Mouse (Mus musculus) heart, adult 2 months (tissue): ENCODE results near the gene Chid1. TPM values are rescaled to one million over a fixed set of nuclear protein-coding genes. Genes with fewer than 3 reads are reported as not detected.
A peak's percentile ranks its signal among the peaks of the same experiment; 100 is the strongest.

Experiments used
- DNase-seq, 2 experiments: peaks; one replicate each; pipeline ENCODE4 v3.0.0; 2021
- H3K27ac ChIP-seq: fragments of 200-600 bp; 2 replicates; pipeline ENCODE4 v1.8.1; 2022
- H3K27me3 ChIP-seq: fragments of 200-500 bp; 2 replicates; pipeline ENCODE4 v1.6.1; 2012; ENCODE audit warnings: mild to moderate bottlenecking, low read length, inconsistent platforms, mixed read lengths; ENCODE audit not compliant: control insufficient read depth, insufficient read depth
- H3K36me3 ChIP-seq: fragments of 200-500 bp; 2 replicates; pipeline ENCODE4 v1.6.1; 2012; ENCODE audit warnings: low read length, inconsistent platforms; ENCODE audit not compliant: control insufficient read depth, insufficient read depth
- H3K4me1 ChIP-seq: fragments of 200-500 bp; 2 replicates; pipeline ENCODE4 v1.6.1; 2011; ENCODE audit warnings: low read length; ENCODE audit not compliant: control insufficient read depth, insufficient read depth
- H3K4me3 ChIP-seq: fragments of 200-600 bp; 2 replicates; pipeline ENCODE4 v1.8.1; 2022
- H3K79me2 ChIP-seq: fragments of 200-500 bp; replicated peaks from 2 replicates; pipeline ENCODE4 v1.6.1; 2012; ENCODE audit warnings: mild to moderate bottlenecking, inconsistent platforms, low read length, moderate library complexity, mixed read lengths; ENCODE audit not compliant: control insufficient read depth, insufficient read depth
- H3K9ac ChIP-seq: fragments of 200-500 bp; 2 replicates; pipeline ENCODE4 v1.6.1; 2012; ENCODE audit warnings: low read depth, mild to moderate bottlenecking, control low read depth, inconsistent platforms, low read length, mixed read lengths
- CTCF ChIP-seq: fragments of 200-600 bp; IDR thresholded peaks from 2 replicates; pipeline ENCODE4 v1.8.1; 2022; ENCODE audit warnings: antibody characterized with exemption, mild to moderate bottlenecking, moderate library complexity
- EP300 ChIP-seq: fragments of 200-500 bp; IDR thresholded peaks from 2 replicates; pipeline ENCODE4 v1.6.1; 2011; ENCODE audit warnings: low read depth, low read length, control low read depth; ENCODE audit not compliant: insufficient read depth
- POLR2A ChIP-seq: fragments of 200-500 bp; IDR thresholded peaks from 2 replicates; pipeline ENCODE4 v1.6.1; 2011; ENCODE audit warnings: mild to moderate bottlenecking, low read depth, low read length, control low read depth; ENCODE audit not compliant: insufficient read depth
- WGBS: fragments of 180-500 bp; shearing (Covaris S2); methylation state at CpG from one replicate; pipeline ENCODE4 v1.1.7; 2018; 5-methylcytosine and 5-hydroxymethylcytosine counted together
- intact Hi-C: fragments of 180-260 bp; cut with DNase I; formaldehyde crosslinking; loops from one replicate; pipeline ENCODE4 v1.15.1; 2025
- polyA plus RNA-seq: library from polyadenylated mRNA; depleted of rRNA; stranded (reverse); fragments of >200 nt; gene quantifications from 2 replicates; pipeline ENCODE4 v1.2.3, GENCODE M21; 2012
- total RNA-seq, 2 experiments: library from RNA; stranded (reverse); gene quantifications; 2 replicates each; pipeline ENCODE4 v1.2.3; 2021

Chid1 gene
- total and polyA plus RNA-seq, 3 experiments = 20.2 to 52.7 (median 45.9) TPM

DNA sequence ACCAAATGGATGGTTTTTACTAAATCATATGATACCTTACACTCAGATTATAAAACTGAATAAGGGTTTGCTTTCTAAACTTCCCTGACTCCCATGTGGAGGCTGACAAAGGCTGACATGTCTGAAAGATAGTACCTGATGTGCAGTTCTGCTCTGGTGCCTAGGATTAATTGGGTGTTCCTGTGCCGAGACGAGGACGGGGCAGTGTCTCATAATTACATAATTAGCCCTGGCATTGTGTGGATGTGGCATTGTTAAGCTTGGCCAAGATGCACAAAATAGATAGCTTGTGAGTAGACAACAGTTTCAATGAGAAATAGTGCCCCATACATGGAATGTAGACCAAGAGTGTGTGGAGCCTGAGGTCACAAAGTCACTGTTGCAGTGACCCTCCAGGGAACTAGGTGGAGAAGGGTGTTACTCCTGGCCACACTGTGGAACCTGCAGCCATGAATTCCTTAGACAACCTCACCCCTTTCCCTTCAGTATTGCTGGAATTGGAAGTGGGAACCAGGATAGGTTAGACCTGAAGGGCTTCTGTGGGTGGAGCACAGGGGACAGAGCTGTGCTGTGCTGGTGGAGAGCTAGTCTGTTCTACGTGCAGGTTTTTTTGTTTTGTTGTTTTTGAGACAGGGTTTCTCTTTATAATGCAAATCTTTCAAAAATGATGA, 31.1 kb upstream of the Chid1 start:
- 58% methylated on average over 4 of the region's 4 CpGs for WGBS
- DNase-seq = no peak
- H3K4me3 ChIP-seq = no peak overlapping the region
- H3K9ac ChIP-seq = no peak overlapping the region
- H3K79me2 ChIP-seq = peaks cover 8% of the 10 kb centered on the region
- H3K27ac ChIP-seq = no peak overlapping the region
- H3K27me3 ChIP-seq = no peaks in the 10 kb centered on the region
- intact Hi-C loops = no loop called here
- H3K36me3 ChIP-seq = no peaks in the 10 kb centered on the region; the same call in 1 of the 2 replicates
- peaks cover 7% of the 10 kb centered on the region for H3K4me1 ChIP-seq
- TF ChIP-seq CTCF (no peak), EP300 (no peak), POLR2A (no peak)

DNA sequence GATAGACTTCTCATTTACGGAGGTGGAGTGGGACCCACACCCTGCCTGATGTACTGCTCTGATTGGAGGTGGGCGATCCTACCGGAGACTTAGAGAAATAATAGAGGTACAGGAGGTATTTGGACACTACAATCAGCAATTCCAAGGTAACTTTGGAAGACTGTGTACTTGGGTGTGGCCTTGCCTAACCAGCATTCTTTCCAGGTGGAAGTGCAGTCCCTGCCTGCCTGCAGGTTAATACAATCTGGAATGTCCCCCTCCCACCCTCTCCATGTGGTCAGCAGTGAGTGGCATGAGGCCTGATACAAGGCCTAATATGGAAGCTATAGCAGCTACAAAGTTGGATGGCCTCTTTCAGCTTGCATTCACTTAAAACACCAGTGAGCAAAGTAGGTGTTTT, 30.3 kb upstream of the Chid1 start:
- H3K4me3 ChIP-seq = no peak overlapping the region
- intact Hi-C loops = no loop called here
- H3K27me3 ChIP-seq = no peaks in the 10 kb centered on the region
- 94% methylated on average over 3 of the region's 3 CpGs for WGBS
- peaks cover 7% of the 10 kb centered on the region for H3K4me1 ChIP-seq
- no peak overlapping the region for H3K27ac ChIP-seq
- no peak overlapping the region for H3K9ac ChIP-seq
- peaks cover 10% of the 10 kb centered on the region for H3K79me2 ChIP-seq
- no peak for DNase-seq
- TF ChIP-seq CTCF = no peak
- TF ChIP-seq EP300 = no peak
- TF ChIP-seq POLR2A = no peak
- H3K36me3 ChIP-seq = no peaks in the 10 kb centered on the region; the same call in 1 of the 2 replicates

DNA sequence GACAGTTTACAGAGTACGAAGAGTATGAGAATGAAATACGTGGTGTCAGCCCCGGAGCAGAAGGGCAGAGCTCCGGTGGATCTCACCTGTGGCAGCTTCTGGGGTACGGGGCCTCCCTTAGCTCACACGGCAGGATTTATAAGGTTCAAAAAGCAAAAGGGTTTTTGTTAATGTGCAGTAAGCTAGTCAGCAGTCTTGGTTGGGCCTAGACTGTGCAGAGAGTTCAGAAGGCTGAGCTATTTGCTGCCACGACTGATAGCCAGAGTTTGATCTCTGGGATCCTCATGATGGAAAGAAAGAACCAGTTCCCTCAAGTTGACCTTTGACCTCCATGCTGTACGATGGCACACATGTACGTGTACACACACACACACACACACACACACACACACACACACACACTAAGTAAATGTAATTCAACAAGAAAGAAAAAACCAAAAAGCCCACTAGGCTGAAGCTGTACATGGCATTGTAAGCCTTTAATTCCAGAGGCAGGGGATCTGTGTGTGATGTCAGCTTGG, 29.7 kb upstream of the Chid1 start:
- peaks cover 10% of the 10 kb centered on the region for H3K79me2 ChIP-seq
- no peaks in the 10 kb centered on the region for H3K27me3 ChIP-seq
- no peak for DNase-seq
- H3K9ac ChIP-seq = no peak overlapping the region
- H3K4me1 ChIP-seq = peaks cover 7% of the 10 kb centered on the region
- no peak overlapping the region for H3K4me3 ChIP-seq
- WGBS = 80% methylated on average over 9 of the region's 9 CpGs
- H3K36me3 ChIP-seq = no peaks in the 10 kb centered on the region; the same call in 1 of the 2 replicates
- H3K27ac ChIP-seq = no peak overlapping the region
- TF ChIP-seq POLR2A (no peak), EP300 (no peak), CTCF (no peak)
- intact Hi-C loops = no loop called here

DNA sequence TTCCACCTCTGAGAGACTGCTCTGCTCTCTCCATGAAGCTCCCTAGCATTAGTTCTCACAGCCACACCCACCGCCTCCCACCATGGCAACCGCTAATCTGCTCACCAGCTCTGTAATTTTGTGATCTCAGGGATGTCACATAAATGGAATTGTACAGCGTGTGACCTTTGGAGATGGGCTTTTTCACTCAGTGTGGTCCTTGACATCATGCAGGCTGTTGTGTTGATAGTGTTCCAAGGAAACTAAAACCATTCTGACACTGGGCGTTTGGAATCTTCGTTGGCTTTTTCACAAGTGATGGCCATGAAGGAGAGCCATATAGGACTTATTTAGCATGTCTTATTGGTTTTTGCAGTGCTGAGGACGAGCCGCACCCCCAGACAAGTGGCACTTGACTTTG, 26.9 kb upstream of the Chid1 start:
- TF ChIP-seq POLR2A (no peak), CTCF (no peak), EP300 (no peak)
- Histone ChIP-seq H3K4me1 (peaks cover 7% of the 10 kb centered on the region), H3K9ac (no peak overlapping the region), H3K27ac (no peak overlapping the region), H3K36me3 (no peaks in the 10 kb centered on the region; the same call in 1 of the 2 replicates), H3K79me2 (peaks cover 15% of the 10 kb centered on the region), H3K4me3 (no peak overlapping the region), H3K27me3 (no peaks in the 10 kb centered on the region)
- no peak for DNase-seq
- intact Hi-C loops = no loop called here
- 67% methylated on average over 7 of the region's 7 CpGs for WGBS

DNA sequence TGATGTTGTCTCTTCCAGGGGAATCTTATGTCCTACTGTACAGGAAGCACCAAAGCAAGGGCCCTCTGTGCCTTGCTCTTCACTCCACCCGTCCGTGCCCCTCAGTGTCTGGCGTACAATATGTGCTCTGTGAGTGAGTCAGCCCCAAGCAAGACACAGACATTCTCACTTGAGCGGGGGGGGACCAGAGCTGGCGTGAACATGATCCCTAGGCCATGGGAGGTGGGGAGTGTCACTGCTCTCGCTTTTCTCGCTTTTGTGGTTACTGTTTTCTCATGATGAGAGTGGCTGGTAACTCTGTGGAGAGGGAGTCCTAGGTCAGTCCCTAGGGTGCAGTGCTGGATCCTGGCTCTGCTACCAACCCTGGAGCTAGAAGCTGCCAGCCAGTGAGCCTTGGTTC, 24.9 kb upstream of the Chid1 start:
- Histone ChIP-seq H3K79me2 (peaks cover 9% of the 10 kb centered on the region), H3K36me3 (no peaks in the 10 kb centered on the region), H3K27me3 (no peaks in the 10 kb centered on the region), H3K4me1 (peaks cover 2% of the 10 kb centered on the region), H3K27ac (no peak overlapping the region), H3K4me3 (no peak overlapping the region), H3K9ac (no peak overlapping the region)
- intact Hi-C loops = loop anchor here (5.0 kb wide), 2 partner anchors 48 to 338 kb away; no protein-coding TSS in a partner anchor
- 66% methylated on average over 7 of the region's 7 CpGs for WGBS
- DNase-seq = no peak
- no peak for TF ChIP-seq EP300
- no peak for TF ChIP-seq CTCF
- TF ChIP-seq POLR2A = no peak

DNA sequence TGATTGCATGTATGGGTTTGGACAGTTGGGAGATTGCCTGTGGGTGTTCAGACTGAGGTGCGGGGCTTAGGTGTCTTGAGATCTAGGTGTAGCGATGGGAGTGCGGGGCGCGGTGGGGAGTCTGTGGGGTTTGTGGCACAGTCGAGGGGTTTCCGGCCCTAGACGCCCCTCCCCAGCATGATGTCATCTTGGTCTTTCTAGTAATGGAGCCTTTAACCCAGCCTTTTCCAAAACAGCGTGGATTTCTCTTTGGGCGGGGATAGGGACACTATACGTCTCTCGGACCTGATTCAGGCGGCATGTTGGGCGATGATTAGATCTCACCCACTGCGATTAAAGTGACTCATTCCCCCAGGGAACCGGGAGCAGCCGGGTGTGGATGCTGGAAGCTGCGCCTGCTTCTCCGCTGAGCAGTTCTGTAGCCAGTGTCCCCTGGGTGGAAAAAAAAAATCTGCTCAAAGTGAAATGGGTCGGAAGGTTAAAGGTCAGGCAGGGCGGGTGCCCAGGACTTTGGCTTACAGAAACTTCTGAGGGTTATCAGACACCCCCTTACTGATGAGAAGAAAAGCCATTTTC, 23.3 kb upstream of the Chid1 start:
- peak in 1 of 2 experiments; percentile 76 for DNase-seq
- Histone ChIP-seq H3K4me1 (peaks cover 2% of the 10 kb centered on the region), H3K27ac (peak overlapping the region; percentile 93), H3K27me3 (no peaks in the 10 kb centered on the region), H3K9ac (peak overlapping the region; percentile 97), H3K4me3 (peak overlapping the region; percentile 89), H3K36me3 (no peaks in the 10 kb centered on the region), H3K79me2 (peaks cover 7% of the 10 kb centered on the region)
- WGBS = 5% methylated on average over 21 of the region's 21 CpGs
- TF ChIP-seq CTCF = no peak
- TF ChIP-seq EP300 = no peak
- TF ChIP-seq POLR2A = no peak
- intact Hi-C loops = loop anchor here (5.0 kb wide), 2 partner anchors 49 to 339 kb away; no protein-coding TSS in a partner anchor
